Mouse (Mus musculus): ENCODE results near the gene Egln3. TPM values are rescaled to one million over a fixed set of nuclear protein-coding genes. Genes with fewer than 3 reads are reported as not detected.

Egln3 gene
- total RNA-seq, 2 experiments from 2014 or later, result 10.2 to 11.2 TPM

GRCm38 (mm10) chr12:54163166-54163565, 40.5 kb downstream of the Egln3 start:
- no peak for DNase-seq (ENCODE audit: low spot score in 2 of 2)

- DNase-seq (ENCODE audit: low spot score in 2 of 2), result peak in 1 of 2 experiments; percentile 5
Measured at GRCm38 (mm10) chr12:54162637-54163131, 41.0 kb downstream of the Egln3 start.

- DNase-seq (ENCODE audit: low spot score in 2 of 2), result no peak
Measured at GRCm38 (mm10) chr12:54161468-54162202, 42.0 kb downstream of the Egln3 start.

GRCm38 (mm10) chr12:54160279-54160678, 43.4 kb downstream of the Egln3 start:
- DNase-seq (ENCODE audit: low spot score in 2 of 2), result no peak

GRCm38 (mm10) chr12:54154771-54155170, 48.9 kb downstream of the Egln3 start:
- no peak for DNase-seq (ENCODE audit: low spot score in 2 of 2)

- DNase-seq (ENCODE audit: low spot score in 2 of 2), result no peak
Measured at GRCm38 (mm10) chr12:54146943-54147556, 56.6 kb downstream of the Egln3 start.

Data from left cerebral cortex, adult 18-20 months (tissue).